Mouse (Mus musculus) lung, embryonic 15.5 days (tissue): ENCODE results near the gene Rapgef2. TPM values are rescaled to one million over a fixed set of nuclear protein-coding genes. Genes with fewer than 3 reads are reported as not detected.
"Not testable (repeated sequence)": the region's sequence is repeated elsewhere in the genome, so short reads cannot be mapped to it uniquely, and the experiment has no call there.

Source experiments
- ATAC-seq: fragments of 200-750 bp; cut with Nextera tagmentation; 2 replicates; pipeline ENCODE4 v1.8.0; 2017; ENCODE audit warnings: moderate number of reproducible peaks, borderline replicate concordance; ENCODE audit not compliant: low FRiP score, low TSS enrichment; ENCODE audit errors: extremely low read depth
- H3K27ac ChIP-seq: fragments of 300-500 bp; sonication (generic); 2 replicates; pipeline ENCODE4 v1.5.1; 2015; ENCODE audit warnings: moderate library complexity, mild to moderate bottlenecking, inconsistent platforms
- H3K27me3 ChIP-seq: fragments of 300-500 bp; sonication (generic); 2 replicates; pipeline ENCODE4 v1.6.1; 2015; ENCODE audit warnings: inconsistent platforms
- H3K36me3 ChIP-seq: fragments of 300-500 bp; sonication (generic); 2 replicates; pipeline ENCODE4 v1.6.1; 2015; ENCODE audit warnings: inconsistent platforms
- H3K4me1 ChIP-seq: fragments of 300-500 bp; sonication (generic); 2 replicates; pipeline ENCODE4 v1.6.1; 2015; ENCODE audit warnings: inconsistent platforms
- H3K4me2 ChIP-seq: fragments of 300-500 bp; sonication (generic); 2 replicates; pipeline ENCODE4 v1.6.1; 2015; ENCODE audit warnings: inconsistent platforms, mild to moderate bottlenecking, moderate library complexity
- H3K4me3 ChIP-seq: fragments of 300-500 bp; sonication (generic); 2 replicates; pipeline ENCODE4 v1.5.1; 2015; ENCODE audit warnings: mild to moderate bottlenecking, inconsistent platforms
- H3K9ac ChIP-seq: fragments of 300-500 bp; sonication (generic); 2 replicates; pipeline ENCODE4 v1.6.1; 2015; ENCODE audit warnings: inconsistent platforms
- H3K9me3 ChIP-seq: fragments of 300-500 bp; sonication (generic); 2 replicates; pipeline ENCODE4 v1.6.1; 2016; ENCODE audit warnings: inconsistent platforms
- WGBS: fragments of 180-500 bp; shearing (Covaris S2); methylation state at CpG from one replicate; pipeline ENCODE4 v1.1.7; 2015; 5-methylcytosine and 5-hydroxymethylcytosine counted together
- polyA plus RNA-seq: library from polyadenylated mRNA; unstranded; fragments of >200 nt; fragmentation: Nextera tagmentation; extraction: Ambion mirVana; gene quantifications from 2 replicates; pipeline ENCODE4 v1.2.1, GENCODE M21; 2015

Gene Rapgef2
- polyA plus RNA-seq, 1 experiment from 2014 or later, result 6.2 TPM

GRCm38 (mm10) chr3:79228304-79228703 lies 58.0 kb downstream of the Rapgef2 start:
- H3K27me3 ChIP-seq, result no peaks in the 10 kb centered on the region
- ATAC-seq, result no peak

GRCm38 (mm10) chr3:79227356-79228088 lies 58.8 kb downstream of the Rapgef2 start:
- Histone ChIP-seq H3K9me3 (no peaks in the 10 kb centered on the region), H3K9ac (no peak overlapping the region), H3K4me3 (no peak overlapping the region), H3K27ac (no peak overlapping the region), H3K4me1 (peaks cover 27% of the 10 kb centered on the region), H3K36me3 (no peaks in the 10 kb centered on the region), H3K4me2 (no peak overlapping the region), H3K27me3 (no peaks in the 10 kb centered on the region)
- WGBS, result 80% methylated on average over 17 of the region's 17 CpGs
- no peak for ATAC-seq

More at GRCm38 (mm10) chr3:79228304-79228703, 58.0 kb downstream of the Rapgef2 start:
- H3K9ac ChIP-seq, result no peak overlapping the region
- H3K4me2 ChIP-seq, result no peak overlapping the region
- H3K27ac ChIP-seq, result no peak overlapping the region
- no peaks in the 10 kb centered on the region for H3K36me3 ChIP-seq
- H3K9me3 ChIP-seq, result no peaks in the 10 kb centered on the region
- peaks cover 20% of the 10 kb centered on the region for H3K4me1 ChIP-seq
- H3K4me3 ChIP-seq, result no peak overlapping the region

GRCm38 (mm10) chr3:79226807-79227206 lies 59.5 kb downstream of the Rapgef2 start:
- H3K36me3 ChIP-seq, H3K4me2 ChIP-seq, H3K27ac ChIP-seq, H3K9me3 ChIP-seq, H3K4me3 ChIP-seq, H3K9ac ChIP-seq, H3K27me3 ChIP-seq, ATAC-seq: not testable (repeated sequence)
- H3K4me1 ChIP-seq, result peaks cover 35% of the 10 kb centered on the region
- WGBS, result 90% methylated on average over 1 of the region's 1 CpGs

- Histone ChIP-seq H3K9ac (no peak overlapping the region), H3K36me3 (no peaks in the 10 kb centered on the region), H3K27ac (no peak overlapping the region), H3K4me1 (peaks cover 44% of the 10 kb centered on the region), H3K27me3 (no peaks in the 10 kb centered on the region), H3K4me2 (no peak overlapping the region), H3K4me3 (no peak overlapping the region), H3K9me3 (no peaks in the 10 kb centered on the region)
- WGBS, result 81% methylated on average over 6 of the region's 6 CpGs
- ATAC-seq, result no peak
These were observed 60.4 kb downstream of the Rapgef2 start for GRCm38 (mm10) chr3:79225888-79226287.

- H3K27me3 ChIP-seq, result no peaks in the 10 kb centered on the region
- H3K4me1 ChIP-seq, result peaks cover 41% of the 10 kb centered on the region
- no peaks in the 10 kb centered on the region for H3K9me3 ChIP-seq
- no peak overlapping the region for H3K4me2 ChIP-seq
- ATAC-seq, result no peak
- 78% methylated on average over 7 of the region's 7 CpGs for WGBS
- no peak overlapping the region for H3K27ac ChIP-seq
- no peak overlapping the region for H3K9ac ChIP-seq
- H3K4me3 ChIP-seq, result no peak overlapping the region
- no peaks in the 10 kb centered on the region for H3K36me3 ChIP-seq
These were observed 62.0 kb downstream of the Rapgef2 start for GRCm38 (mm10) chr3:79224352-79224751.

- Histone ChIP-seq H3K27me3 (no peaks in the 10 kb centered on the region), H3K9ac (no peak overlapping the region), H3K4me2 (no peak overlapping the region), H3K27ac (no peak overlapping the region), H3K9me3 (no peaks in the 10 kb centered on the region), H3K4me1 (peaks cover 46% of the 10 kb centered on the region), H3K36me3 (no peaks in the 10 kb centered on the region), H3K4me3 (no peak overlapping the region)
- no peak for ATAC-seq
- 29% methylated on average over 8 of the region's 8 CpGs for WGBS
These were observed 63.0 kb downstream of the Rapgef2 start for GRCm38 (mm10) chr3:79223281-79223680.

GRCm38 (mm10) chr3:79222192-79222960 lies 63.9 kb downstream of the Rapgef2 start:
- no peak for ATAC-seq
- no peak overlapping the region for H3K4me3 ChIP-seq
- no peaks in the 10 kb centered on the region for H3K27me3 ChIP-seq
- no peaks in the 10 kb centered on the region for H3K9me3 ChIP-seq
- H3K36me3 ChIP-seq, result no peaks in the 10 kb centered on the region
- H3K4me1 ChIP-seq, result peaks cover 46% of the 10 kb centered on the region
- H3K27ac ChIP-seq, result no peak overlapping the region
- no peak overlapping the region for H3K4me2 ChIP-seq
- WGBS, result 39% methylated on average over 13 of the region's 13 CpGs
- H3K9ac ChIP-seq, result no peak overlapping the region

- ATAC-seq, result peak; percentile 59; the same call in 1 of the 2 replicates
- H3K27ac ChIP-seq, result no peak overlapping the region
- peaks cover 46% of the 10 kb centered on the region for H3K4me1 ChIP-seq
These were observed 64.8 kb downstream of the Rapgef2 start for GRCm38 (mm10) chr3:79221296-79222191.

GRCm38 (mm10) chr3:79219144-79219930 lies 67.0 kb downstream of the Rapgef2 start:
- no peak overlapping the region for H3K4me2 ChIP-seq
- no peak overlapping the region for H3K4me3 ChIP-seq
- H3K27ac ChIP-seq, result peak overlapping the region; percentile 64
- H3K36me3 ChIP-seq, result no peaks in the 10 kb centered on the region
- WGBS, result 49% methylated on average over 10 of the region's 10 CpGs
- H3K27me3 ChIP-seq, result no peaks in the 10 kb centered on the region
- peaks cover 49% of the 10 kb centered on the region for H3K4me1 ChIP-seq
- no peaks in the 10 kb centered on the region for H3K9me3 ChIP-seq
- no peak overlapping the region for H3K9ac ChIP-seq
- no peak for ATAC-seq

More at GRCm38 (mm10) chr3:79221296-79222191, 64.8 kb downstream of the Rapgef2 start:
- no peaks in the 10 kb centered on the region for H3K27me3 ChIP-seq
- H3K9ac ChIP-seq, result no peak overlapping the region
- H3K9me3 ChIP-seq, result no peaks in the 10 kb centered on the region
- no peak overlapping the region for H3K4me2 ChIP-seq
- 33% methylated on average over 8 of the region's 9 CpGs for WGBS
- no peak overlapping the region for H3K4me3 ChIP-seq
- H3K36me3 ChIP-seq, result no peaks in the 10 kb centered on the region

- no peaks in the 10 kb centered on the region for H3K36me3 ChIP-seq
- no peaks in the 10 kb centered on the region for H3K27me3 ChIP-seq
- H3K27ac ChIP-seq, result peak overlapping the region; percentile 64; the same call in 1 of the 2 replicates
- peaks cover 42% of the 10 kb centered on the region for H3K4me1 ChIP-seq
- H3K4me2 ChIP-seq, result no peak overlapping the region
- H3K9me3 ChIP-seq, result no peaks in the 10 kb centered on the region
- no peak for ATAC-seq
- H3K4me3 ChIP-seq, result no peak overlapping the region
- H3K9ac ChIP-seq, result no peak overlapping the region
- 47% methylated on average over 4 of the region's 4 CpGs for WGBS
These were observed 67.7 kb downstream of the Rapgef2 start for GRCm38 (mm10) chr3:79218566-79219051.

- H3K9ac ChIP-seq, result no peak overlapping the region
- H3K4me3 ChIP-seq, result no peak overlapping the region
- 60% methylated on average over 5 of the region's 5 CpGs for WGBS
- no peaks in the 10 kb centered on the region for H3K36me3 ChIP-seq
- no peaks in the 10 kb centered on the region for H3K27me3 ChIP-seq
- peaks cover 5% of the 10 kb centered on the region; the same call in 1 of the 2 replicates for H3K4me1 ChIP-seq
- ATAC-seq, result no peak
- H3K4me2 ChIP-seq, result no peak overlapping the region
- no peak overlapping the region for H3K27ac ChIP-seq
- no peaks in the 10 kb centered on the region for H3K9me3 ChIP-seq
These were observed 76.1 kb downstream of the Rapgef2 start for GRCm38 (mm10) chr3:79210243-79210642.
